Mouse (Mus musculus): ENCODE results near the gene Arhgap25.

DNA sequence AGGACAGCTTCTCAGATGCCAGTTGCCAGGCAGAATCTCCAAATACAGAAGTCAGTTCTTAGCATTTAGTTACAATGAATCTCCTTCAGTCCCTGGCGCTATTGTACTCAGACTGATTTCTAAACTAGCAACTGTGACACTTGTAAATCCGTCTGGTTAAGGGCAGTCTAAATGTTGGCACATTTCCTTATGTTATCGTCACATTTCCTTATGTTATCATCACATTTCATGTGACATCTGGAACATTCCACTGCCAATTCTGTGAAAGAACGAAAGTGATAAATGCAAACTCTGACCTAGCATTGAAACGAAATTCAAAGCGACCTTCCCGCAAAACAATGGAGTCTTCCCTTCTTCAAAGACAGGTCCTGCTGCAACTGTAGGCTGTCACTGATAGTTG is 87.8 kb downstream of the Arhgap25 start:
- TF ChIP-seq CTCF (conservative IDR thresholded peaks at IDR 0.05; ENCODE audit: low read length) = no peak
- no peak for TF ChIP-seq POU5F1 (IDR thresholded peaks at IDR 0.05; ENCODE audit: borderline replicate concordance, low read length)
- no peak for TF ChIP-seq NANOG (IDR thresholded peaks at IDR 0.05; ENCODE audit: borderline replicate concordance, low read length)

All from E14TG2a.4 (cell line).